Mouse (Mus musculus) thymus, adult 18-20 months (tissue): ENCODE data around the gene Gpr162.
"Not testable (repeated sequence)": the region's sequence is repeated elsewhere in the genome, so short reads cannot be mapped to it uniquely, and the experiment has no call there.

Experiments
- DNase-seq, 2 experiments: peaks; one replicate each; pipeline ENCODE4 v3.0.0; 2022; ENCODE audit warnings: mixed read lengths in 2 of 2

Gene Gpr162

GRCm38 (mm10) chr6:124863658-124864298, at the start of gene Gpr162:
TSS of gene Gpr162 (minus strand) at chr6:124863983.
- peak; percentile 49 to 73 for DNase-seq

DNA sequence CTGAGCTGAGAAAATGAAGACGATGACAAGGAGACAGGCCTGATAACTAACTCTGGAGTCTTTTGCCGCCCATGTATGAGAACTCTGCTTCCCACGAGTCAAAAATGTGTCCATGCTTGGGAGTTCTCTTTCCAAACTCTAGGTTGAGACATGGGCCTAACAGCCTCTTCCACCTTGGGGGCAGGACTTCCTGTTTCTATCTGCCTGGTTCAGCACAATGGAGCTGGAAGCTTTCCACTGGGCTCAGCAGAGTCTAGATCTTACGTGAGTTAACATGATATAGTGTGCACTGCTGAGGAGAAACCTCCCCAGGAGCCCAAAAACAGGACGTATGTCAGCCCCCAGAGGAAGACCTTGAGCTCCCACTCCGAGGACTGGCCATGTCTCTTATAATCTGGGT, 49.4 kb upstream of the Gpr162 start:
- DNase-seq = no peak

DNA sequence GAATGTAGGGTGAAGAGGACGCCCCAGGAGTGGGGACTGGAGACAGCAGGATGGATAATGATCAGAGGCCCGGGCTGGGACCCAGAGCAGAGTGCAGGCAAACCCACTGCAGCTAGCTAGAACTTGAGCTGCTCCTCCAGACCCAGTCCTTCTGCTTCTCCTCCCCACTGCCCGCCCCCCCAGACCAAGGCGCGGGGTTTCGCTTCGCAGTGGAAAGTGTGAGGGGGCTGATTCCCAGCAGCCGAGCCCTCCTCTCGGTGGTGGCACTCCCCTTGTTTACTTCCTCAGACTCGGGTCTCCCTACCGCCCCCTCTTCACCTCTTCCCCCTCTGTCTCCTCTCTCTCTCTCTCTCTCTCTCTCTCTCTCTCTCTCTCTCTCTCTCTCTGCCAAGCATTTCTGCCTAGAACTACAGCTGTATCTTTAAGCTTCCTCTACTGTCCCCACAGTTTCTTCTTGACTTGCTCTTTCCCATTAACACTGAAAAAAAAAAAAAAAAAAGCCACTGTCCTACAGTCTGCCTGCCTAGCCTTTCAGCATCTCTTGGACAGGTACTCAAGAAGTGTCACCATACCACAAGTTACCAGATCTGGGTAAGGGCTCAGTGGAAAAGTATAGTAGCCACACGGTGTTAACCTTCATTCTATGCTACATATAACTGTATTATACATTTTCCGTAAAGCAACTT, 47.9 kb upstream of the Gpr162 start, which contains the start of gene Lag3:
Gene Lag3 (minus strand): TSS at position 173 of the 686 bp plus-strand sequence.
- DNase-seq = peak; percentile 52 to 66

DNA sequence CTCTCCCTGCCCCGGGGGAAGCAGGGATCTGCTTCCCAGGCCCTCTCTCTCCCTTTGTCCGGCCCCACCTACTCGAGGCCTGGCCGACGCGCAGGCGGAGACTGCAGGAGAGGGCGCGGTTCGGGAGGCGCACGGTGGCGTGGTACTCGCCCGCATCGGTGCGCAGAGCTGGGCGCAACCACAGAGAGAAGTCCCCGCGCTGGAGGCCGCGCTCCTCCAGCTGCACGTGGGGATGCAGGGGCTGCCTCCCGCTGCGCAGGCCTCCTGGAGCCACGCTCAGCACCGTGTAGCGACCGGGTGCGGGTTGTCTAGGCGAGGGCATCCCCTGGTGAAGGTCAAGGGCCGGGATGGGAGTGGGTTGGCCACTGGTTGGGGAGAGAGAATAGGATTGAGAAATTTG, 46.2 kb upstream of the Gpr162 start:
- no peak for DNase-seq

- no peak for DNase-seq
These were observed 44.0 kb upstream of the Gpr162 start for GRCm38 (mm10) chr6:124907767-124908166.

DNA sequence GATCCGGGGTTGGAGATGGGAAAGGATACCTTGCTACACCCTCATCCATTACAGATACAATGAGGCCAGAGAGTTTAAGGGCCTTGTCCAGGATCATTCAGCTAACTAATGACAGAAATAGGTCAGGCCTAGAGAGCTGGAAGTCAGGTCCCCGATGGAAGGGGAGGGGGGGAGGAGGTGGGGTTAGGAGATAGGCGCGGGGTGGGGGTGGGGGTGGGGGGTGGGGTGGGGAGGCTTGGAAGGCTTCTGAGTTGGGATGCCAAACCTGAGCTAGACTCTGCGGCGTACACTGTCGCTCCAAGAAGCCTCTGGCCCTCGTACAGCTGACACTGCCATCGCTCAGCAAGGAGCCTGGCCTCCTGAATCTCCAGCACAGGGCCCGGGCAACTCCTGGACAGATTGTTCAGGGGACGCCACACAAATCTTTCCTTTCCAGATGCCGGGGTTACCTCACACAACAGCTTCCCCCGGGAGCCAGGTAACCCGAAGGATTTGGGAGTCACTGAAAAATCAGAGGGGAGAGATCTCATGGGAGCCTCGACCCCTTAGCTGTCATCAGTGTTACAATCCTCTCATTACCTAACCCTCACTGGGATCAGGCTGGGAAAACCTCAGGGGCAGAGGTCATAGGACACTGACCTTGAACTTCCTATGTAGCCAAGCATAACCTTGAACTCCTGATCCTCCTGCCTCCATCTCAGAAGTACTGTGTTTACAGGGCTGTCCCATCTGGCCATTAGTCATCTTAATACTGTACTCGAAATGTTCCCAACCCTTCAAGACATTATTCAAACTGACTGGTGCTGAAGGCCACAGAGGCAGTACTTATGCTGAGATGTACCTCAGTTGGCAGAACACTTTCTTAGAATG, 41.4 kb upstream of the Gpr162 start:
- no peak for DNase-seq

DNA sequence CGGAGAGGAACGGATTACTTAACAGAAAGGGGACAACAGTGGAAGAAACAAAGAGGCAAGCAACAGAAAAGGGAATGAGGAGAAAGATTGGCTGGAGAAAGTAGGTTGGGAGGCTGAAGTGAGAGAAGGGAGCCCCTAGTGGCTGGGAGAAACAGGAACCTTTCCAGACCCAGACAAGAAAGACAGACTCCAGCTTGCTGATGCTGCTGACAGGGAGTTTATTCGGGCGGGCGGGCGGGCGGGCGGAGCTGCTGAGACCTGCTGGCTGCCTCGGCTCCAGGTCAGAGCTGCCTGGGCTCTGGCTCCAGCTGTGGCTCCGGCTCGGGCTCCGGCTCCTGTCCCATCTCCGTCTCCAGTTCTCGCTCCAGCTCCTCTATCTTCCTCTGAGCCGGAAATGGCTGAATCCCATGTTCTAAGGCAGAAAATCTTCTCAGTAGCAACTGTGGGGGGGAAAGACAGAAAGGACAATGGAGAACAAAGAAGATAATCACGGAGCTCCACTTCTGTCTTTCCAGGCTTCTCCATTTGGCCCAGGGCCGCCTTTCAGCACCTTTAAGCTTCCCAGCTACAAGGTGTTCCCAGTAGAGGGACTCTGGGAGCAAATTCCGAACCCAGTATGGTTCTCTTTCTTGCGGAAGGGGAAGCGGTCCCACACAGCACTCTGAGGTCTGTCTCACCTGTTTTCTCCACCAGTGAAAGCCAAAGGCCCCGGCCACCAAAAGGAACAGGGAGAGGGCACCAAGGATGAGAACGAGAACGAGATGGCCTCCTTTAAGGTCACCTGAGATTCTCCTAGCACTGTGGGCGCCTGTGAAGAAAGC, 40.6 kb upstream of the Gpr162 start:
- peak in 1 of 2 experiments; percentile 63 for DNase-seq

DNA sequence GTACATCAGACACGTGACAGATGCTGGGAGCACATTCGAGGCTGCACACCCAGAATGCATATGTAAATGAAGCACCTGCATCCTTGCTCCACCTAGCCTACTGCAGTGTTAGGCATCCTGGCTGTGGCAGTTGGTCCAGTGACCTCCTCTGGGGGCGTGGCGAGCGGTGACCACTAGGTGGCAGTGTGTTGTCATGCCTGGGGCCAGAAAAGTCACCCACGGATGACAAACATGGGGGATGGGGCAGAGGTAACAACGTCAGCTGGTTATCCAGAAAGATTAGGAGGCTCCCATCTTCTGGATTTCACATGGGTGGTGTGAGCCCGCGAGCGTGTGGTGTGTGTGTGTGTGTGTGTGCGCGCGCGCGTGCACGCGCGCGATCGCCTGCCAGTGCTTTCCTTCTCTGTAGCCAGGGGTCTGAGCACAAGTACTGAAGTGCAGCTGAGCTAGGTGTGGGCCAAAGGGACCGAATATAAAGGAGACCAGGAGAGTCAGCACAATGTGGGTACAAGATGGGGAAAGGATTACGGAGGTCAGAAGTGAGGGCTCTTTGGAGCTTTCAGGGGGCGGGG, 39.9 kb upstream of the Gpr162 start:
- DNase-seq = peak; percentile 96 to 97

- DNase-seq = no peak
These were observed 38.1 kb upstream of the Gpr162 start for GRCm38 (mm10) chr6:124901851-124902250.

GRCm38 (mm10) chr6:124900801-124901480, 37.2 kb upstream of the Gpr162 start:
- peak in 1 of 2 experiments; percentile 57 for DNase-seq

GRCm38 (mm10) chr6:124900056-124900800, 36.4 kb upstream of the Gpr162 start:
- DNase-seq = peak; percentile 83 to 94

DNA sequence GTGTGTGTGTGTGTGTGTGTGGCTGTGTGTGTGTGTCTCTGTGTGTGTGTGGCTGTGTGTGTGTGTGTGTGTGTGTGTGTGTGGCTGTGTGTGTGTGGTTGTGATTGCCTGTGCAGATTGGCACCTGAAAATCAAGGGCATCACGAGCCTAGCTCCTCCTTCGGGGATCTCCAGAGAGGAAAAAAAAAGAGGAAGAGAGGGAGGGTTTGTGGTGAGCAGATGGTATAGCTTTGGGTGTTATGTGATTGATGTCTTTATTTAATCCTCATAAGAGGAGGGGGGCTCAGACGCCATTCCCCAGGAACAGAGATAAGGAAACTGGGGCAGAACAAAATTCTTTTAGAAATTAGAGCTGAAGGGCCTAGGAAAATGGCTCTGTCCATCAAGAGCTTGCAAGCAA, 34.6 kb upstream of the Gpr162 start:
- DNase-seq = peak in 1 of 2 experiments; percentile 61

DNA sequence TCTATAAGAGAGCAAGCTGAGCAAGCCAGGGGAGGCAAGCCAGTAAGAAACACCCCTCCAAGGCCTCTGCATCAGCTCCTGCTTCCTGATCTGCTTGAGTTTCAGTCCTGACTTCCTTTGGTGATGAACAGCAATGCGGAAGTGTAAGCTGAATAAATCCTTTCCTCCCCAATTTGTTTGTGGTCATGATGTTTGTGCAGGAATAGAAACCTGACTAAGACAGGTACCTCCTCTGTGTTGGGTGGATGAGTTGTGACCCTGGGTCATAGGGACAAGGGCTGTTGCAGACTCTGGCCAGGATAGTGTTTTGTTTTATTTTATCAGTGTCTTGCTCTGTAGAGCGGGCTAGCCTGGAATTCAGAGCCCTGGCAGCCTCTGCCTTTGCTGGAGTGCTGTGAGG, 30.3 kb upstream of the Gpr162 start:
- DNase-seq = not testable (repeated sequence)

- no peak for DNase-seq
These were observed 27.2 kb upstream of the Gpr162 start for GRCm38 (mm10) chr6:124890997-124891396.

DNA sequence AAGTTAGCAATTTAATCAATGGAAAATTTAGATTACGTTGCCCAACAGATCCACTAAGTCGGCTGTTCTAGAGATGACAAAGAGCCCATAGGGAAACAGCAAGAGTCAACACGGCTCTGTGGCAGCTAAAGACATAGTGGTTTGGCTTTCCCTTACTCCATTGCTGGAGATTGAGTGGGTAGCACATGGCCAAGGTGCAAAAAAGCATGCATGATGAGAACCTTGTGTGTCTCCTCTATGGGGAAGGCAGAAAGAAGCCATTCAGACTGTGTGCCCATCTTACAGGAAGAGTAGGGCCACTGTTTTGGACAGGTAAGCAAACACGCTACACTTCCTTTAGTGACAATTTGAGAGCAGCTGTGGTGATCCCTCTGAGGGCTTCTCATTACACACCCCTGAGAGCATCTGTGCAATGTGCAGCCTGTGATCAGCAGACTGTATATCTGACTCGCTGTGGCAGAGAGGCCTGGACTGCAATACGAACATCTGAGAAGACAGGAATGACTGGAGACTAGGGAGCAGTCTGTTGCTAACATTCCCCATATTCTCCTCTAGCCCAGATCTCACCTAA, 24.9 kb upstream of the Gpr162 start:
- DNase-seq = no peak

- DNase-seq = peak in 1 of 2 experiments; percentile 59
These were observed 24.2 kb upstream of the Gpr162 start, which contains the start of gene Cd4 for GRCm38 (mm10) chr6:124887986-124888385. TSS of gene Cd4 (minus strand) at chr6:124888221.

- peak; percentile 52 to 67 for DNase-seq
These were observed 22.2 kb upstream of the Gpr162 start for GRCm38 (mm10) chr6:124885956-124886381.

DNA sequence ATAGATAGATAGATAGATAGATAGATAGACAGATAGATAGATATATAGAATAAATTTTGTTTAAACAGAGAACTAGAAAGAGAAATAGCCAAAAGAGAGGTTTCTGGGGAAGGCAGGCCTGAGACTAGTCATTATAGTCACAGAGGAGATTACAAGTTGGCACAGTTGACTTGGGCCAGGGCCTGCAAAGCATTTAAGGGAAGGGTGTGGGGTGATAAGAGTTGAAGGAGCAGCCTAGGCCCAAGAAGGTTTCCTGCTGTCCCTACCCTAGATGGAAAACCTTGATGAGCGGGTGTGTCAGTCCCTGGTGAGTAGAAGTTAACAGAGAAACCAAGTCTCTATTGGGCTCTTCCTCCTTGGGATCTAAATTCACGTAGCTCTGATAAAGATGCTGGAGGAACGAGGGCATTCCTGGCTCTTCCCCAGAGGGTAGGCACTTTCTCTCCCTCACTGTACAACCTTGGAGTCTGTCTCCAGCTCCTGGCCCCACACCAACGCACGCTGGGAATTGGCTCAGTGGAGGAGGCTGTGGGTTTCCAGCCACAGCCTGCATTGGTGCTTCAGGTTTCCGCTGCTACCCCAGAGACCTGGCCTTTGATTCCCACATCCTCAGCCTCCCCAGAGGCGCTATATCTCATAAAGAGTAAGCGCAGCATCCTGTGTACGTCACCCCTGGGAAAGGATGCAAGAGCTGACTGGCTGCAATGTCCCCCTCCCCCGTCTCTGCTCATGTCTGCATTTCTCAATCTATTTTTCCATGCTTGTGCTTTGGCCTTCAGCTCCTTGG, 21.1 kb upstream of the Gpr162 start:
- DNase-seq = peak; percentile 67 to 83

DNA sequence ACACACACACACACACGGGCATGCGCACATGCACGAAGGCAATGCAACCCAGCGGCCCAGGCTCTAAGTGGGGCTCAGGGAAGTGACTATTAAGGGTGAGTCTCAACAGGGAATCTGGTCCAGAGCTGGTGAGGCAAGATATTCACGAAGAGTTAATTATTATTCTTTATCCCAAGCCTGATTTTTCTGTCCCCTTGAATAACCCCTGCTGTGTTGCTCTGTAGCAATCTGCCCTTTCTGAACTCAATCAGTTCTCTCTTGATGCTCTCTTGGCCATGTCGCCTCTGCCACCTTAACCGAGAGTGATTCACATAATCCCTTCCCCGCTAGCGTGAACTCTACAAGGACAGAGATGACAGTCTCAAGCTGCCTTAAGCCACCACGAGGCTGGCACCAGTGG, 19.6 kb upstream of the Gpr162 start:
- no peak for DNase-seq
